Mouse (Mus musculus): ENCODE results near the gene Ccna2.

DNA sequence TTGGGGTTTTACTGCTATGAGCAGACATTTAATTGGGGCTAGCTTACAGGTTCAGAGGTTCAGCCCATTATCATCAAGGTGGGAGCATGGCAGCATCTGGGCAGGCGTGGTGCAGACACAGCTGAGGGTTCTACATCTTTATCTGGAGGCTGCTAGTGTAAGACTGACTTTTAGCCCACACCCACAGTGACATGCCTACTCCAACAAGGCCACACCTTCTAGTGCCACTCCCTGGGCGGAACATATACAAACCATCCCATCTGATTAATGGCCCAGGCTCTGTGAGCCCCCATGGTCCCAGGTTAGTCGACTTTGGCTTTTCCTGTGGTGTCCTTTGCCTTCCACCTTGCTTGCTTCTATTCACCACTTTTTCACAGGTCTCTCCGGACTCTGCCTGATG, 12.3 kb downstream of the Ccna2 start:
- TF ChIP-seq GATA1 (IDR thresholded peaks at IDR 0.05; ENCODE audit: low read length) (no peak), TAL1 (IDR thresholded peaks at IDR 0.05; ENCODE audit: low read length) (no peak)

Measured in erythroblast, embryonic 14.5 days (primary cell).